Mouse (Mus musculus) gastrocnemius, postnatal 10 days (tissue): ENCODE measurements around the gene Ttc28. TPM values are rescaled to one million over a fixed set of nuclear protein-coding genes. Genes with fewer than 3 reads are reported as not detected.
"Not testable (repeated sequence)": the region's sequence is repeated elsewhere in the genome, so short reads cannot be mapped to it uniquely, and the experiment has no call there.

Experiments used
- DNase-seq: peaks from one replicate; pipeline ENCODE4 v3.0.0; 2021; ENCODE audit warnings: mixed read lengths
- long read RNA-seq, 2 experiments: library from polyadenylated mRNA; stranded (forward); transcript quantifications; one replicate each; pipeline ENCODE4 v2.0.0; 2021
- total RNA-seq, 2 experiments: library from RNA; stranded (reverse); gene quantifications; 2 replicates each; pipeline ENCODE4 v1.2.3; 2021

Gene Ttc28
- 10 to 100 TPM; 24.5 to 25.2 TPM for total RNA-seq
- long read RNA-seq, experiment 1, full-length matches to known transcripts, result 2 of 13 reads
- long read RNA-seq, experiment 1, partial matches to known transcripts, result 5 of 13 reads
- long read RNA-seq, experiment 1, other reads (novel, unspliced or antisense), result 6 of 13 reads
- long read RNA-seq, experiment 2, full-length matches to known transcripts, result 1 of 10 reads
- long read RNA-seq, experiment 2, partial matches to known transcripts, result 5 of 10 reads
- long read RNA-seq, experiment 2, other reads (novel, unspliced or antisense), result 4 of 10 reads

DNA sequence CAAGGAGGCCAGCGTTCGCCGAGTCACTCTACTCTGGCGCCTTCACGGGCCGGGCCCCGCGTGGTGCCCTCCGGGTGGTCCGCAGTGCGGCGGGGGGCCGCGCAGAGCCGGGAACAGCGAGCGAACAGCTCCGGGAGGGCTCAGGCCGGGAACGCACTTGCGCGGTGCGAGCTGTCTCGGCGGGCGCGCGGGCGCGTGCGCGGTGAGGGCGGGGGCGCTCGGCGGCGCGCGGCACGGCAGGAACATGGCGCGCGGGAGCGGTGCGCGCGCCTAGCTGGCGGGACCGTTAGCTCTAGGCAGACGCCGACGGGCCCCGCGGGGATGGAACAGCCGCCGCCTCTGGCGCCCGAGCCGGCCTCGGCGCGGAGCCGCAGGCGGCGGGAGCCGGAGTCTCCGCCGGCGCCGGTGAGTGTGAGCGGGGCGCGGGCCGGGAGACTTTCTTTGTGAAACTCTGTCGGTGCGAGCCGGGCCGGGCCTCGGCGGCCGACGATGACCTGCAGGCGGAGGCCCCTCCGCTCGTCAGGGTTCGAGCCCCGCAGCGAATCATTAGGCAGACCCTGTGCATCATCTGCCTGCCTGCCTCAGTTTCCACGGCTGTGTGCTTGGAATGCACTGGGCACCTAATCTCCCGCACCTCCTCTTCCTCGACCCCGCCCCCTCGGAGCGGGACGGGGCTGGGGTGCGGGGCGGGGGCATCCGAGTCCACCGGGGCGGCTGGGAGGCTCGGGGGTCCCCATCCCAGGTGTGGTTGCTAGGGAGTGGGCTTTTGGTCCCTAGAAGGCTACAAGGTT lies at the start of gene Ttc28:
Gene Ttc28, plus strand, starts transcription at position 220 of the 791 bp plus-strand sequence.
- DNase-seq, result peak; percentile 93

DNA sequence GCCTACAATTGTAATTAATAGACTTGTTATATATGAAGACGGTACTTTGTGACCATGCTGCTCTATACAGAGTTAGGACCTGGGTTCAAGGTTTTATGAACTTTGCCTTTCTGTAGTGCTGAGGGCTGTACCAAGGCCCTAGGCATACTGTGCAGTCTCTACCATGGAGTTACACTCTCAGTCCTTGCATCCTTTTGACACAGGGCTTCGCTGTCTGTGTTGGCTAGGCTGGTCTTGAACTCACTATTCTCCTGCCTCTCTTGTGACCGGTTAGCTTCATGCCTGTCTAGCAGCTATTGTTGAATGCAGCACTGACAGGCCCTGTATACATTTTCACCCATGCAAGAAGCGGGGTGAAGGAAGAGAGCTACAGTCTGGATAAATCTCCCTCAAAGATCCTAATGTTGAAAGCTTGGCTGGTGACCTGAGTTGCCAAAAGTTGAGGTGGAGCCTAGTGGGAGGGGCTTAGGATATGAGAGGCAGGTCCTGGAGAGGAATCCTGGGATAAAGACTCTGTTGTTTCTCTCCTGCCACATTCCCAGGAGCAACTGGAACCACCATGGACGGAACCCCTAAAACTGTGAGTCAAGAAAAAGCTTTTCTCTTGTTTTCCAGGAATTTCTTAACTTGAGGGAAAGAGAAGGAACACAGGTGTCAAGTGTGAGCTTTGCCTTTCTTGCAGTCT lies 48.4 kb upstream of the Ttc28 start:
- DNase-seq, result no peak

DNA sequence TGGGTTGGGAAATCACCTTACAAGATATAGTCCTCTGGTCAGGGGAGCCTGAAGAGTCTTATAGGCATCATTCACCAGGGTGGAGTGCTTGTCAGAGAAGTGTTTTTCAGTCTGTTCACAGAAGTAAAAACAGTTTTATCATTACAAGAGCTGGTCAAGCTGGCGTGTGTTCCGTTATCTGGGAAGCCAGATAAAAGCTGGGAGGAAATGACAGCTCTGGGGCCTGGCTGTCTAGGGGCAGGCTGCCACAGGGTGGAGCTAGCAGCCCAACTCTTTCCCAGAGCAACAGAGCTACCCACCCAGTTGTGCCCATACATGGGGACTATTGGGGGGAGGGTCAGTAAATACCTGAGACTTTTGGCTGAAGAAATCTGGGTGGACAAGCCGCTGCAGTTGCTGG lies 43.6 kb upstream of the Ttc28 start:
- DNase-seq, result peak; percentile 48

DNA sequence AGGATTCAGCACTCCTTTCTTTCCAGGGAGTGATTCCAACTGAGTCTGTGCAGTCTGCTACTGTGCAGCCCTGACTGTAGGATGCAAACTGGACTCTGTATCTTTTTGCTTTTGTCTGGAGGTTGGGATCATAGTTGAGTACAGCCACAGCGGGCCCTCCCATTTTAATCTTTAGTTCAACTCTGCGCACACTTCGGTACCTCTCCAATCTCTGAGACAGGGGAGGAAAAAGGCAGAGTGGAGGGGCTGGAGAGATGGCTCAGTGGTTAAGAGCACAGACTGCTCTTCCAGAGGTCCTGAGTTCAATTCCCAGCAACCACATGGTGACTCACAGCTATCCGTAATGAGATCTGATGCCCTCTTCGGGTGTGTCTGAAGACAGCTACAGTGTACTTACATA lies 41.6 kb upstream of the Ttc28 start:
- not testable (repeated sequence) for DNase-seq

DNA sequence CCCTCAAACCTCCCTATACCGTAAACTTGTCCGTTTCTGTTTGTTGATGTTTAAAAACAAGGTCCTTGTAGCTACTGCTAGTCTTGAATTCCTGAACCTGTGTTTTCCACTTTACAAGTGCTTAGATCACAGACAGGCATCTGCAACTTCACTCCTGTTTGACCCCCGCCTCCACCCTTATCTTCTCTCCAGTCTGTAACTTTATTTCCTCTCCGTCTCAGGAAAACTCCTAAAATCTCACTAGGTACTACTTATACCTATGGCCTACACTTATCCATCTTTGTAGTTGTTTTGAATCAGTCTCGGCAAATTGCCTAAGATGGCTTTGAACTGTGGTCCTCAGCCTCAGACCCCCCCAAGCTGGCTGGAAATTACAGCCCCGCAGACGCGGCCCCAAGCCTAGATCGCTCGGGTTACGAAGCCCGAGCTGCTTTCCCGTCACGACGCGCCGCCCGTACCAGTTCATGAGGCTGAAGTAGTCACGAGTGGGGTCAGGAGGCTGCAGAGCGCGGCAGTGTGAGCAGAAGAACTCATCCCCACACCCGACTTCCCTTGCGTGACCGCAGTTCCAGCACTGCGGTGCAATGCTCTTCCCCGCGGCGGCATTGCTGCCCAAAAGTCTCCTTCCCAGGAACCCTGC lies 40.4 kb upstream of the Ttc28 start:
- no peak for DNase-seq

DNA sequence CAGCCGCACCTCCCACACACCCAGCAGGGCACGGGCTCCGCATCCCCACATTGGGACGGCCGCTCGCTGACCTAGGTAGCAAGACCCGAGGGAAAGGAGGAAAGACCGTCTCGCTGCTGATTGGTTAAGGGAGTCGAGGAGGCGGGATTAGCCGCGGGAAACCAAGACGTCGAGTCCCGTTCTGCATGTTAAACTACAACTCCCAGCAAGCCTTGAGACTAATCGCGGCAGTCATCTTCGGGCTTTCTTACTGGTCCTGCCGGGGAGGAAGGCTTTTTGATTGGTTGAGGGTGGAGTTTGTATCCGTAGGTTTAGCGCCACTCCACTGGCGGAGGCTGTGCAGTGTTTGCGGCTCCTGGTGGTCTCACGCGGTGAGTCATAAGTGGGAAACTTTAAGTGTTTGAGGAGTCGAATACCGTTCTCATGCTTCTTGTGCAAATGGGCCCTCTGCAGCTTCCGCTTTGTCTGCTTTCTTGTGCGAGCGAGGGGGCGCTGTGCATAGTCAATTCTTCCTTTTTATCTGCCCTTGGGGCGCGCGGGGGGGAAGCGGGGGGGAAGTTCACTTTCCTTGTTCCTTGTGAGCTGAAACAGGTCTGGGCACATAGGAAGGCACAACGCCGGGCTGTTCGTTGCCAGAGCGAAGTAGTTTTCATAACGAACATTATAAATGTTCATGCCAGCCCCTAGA lies 39.8 kb upstream of the Ttc28 start, which contains the start of the genes Hscb and Chek2:
Gene Hscb, minus strand, starts transcription at position 100 of the 688 bp plus-strand sequence.
Gene Chek2, plus strand, starts transcription at position 302 of the 688 bp plus-strand sequence.
- peak; percentile 91 for DNase-seq

DNA sequence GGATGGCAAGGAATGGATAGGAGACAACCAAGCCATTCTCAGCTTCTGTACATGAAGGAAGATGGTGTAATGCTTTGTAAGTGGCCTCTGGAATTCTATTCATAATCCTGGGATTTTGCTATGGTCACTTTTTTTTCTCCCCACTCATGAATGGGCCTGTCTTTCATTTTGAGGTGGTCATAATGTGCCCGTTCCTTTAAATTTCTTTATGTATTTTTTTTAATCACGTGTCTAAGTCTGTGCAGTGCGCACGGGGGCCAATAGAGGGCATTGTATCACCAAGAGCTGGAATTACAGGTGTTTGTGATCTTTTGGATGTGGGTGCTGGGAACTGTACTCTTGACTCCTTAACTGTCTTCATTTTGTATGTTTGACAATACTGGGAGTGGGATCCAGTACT lies 39.1 kb upstream of the Ttc28 start:
- DNase-seq, result peak; percentile 31

DNA sequence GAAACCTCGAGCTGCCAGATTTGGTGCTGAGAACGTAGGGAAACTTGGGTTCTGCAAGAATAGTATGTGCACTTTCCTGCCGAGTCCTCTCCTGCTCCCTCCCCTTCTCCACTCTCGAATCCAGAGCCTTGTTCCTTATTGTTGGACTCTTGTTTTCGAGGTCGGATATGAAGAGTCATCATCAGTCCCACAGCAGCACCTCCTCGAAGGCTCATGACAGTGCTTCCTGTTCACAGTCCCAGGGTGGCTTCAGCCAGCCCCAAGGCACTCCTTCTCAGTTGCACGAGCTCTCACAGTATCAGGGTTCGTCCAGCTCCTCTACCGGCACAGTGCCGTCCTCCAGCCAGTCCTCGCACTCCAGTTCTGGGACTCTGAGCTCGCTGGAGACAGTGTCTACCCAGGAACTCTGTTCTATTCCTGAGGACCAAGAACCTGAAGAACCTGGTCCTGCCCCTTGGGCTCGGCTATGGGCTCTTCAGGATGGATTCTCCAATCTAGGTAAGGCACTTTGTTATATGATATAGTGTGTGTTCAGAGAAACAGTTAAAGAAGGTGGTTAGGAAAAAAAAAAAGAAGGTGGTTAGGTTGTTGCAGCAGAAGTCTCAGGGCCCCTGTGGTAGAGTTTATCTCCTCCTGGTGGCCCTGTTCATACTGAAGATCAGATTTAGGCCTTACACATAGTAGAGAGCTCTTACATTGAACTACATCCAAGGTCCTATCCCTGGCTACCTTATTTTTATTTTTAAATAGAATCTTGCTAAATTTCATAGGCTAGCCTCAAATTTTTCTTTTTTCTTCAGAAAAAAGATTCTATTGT lies 38.3 kb upstream of the Ttc28 start:
- DNase-seq, result no peak

DNA sequence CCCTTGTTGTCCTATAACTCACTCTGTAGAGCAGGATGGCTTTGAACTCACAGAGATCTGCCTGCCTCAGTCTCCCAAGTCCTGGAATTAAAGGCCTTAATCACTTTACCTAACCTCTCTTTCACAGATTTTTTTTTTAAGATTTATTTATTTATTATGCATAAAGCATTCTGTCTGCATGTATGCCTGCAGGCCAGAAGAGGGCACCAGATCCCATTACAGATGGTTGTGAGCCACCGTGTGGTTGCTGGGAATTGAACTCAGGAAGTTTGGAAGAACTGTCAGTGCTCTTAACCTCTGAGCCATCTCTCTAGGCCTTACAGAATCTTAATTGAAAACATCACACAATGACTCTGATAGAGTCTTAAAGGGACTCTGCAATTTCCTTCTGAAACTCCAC lies 26.6 kb upstream of the Ttc28 start:
- DNase-seq, result no peak

DNA sequence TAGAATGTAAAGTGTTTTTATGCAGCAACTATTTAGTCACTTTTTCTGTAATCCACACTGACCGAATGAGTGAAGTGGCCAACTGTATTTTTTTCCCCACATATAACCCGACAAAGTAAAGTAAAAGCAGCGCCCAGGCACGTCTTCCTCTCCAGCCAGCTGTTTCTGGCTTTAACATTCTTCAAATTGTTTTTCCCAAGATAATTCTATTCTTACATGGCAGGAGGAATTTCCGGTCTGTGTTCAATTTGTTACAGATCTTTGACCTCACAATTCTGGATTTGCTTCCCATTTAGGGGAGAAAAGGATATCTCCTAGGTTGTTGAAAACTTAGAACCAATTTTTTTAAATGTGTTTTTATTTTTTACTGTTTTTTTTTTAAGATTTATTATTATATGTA lies 22.5 kb upstream of the Ttc28 start:
- no peak for DNase-seq

DNA sequence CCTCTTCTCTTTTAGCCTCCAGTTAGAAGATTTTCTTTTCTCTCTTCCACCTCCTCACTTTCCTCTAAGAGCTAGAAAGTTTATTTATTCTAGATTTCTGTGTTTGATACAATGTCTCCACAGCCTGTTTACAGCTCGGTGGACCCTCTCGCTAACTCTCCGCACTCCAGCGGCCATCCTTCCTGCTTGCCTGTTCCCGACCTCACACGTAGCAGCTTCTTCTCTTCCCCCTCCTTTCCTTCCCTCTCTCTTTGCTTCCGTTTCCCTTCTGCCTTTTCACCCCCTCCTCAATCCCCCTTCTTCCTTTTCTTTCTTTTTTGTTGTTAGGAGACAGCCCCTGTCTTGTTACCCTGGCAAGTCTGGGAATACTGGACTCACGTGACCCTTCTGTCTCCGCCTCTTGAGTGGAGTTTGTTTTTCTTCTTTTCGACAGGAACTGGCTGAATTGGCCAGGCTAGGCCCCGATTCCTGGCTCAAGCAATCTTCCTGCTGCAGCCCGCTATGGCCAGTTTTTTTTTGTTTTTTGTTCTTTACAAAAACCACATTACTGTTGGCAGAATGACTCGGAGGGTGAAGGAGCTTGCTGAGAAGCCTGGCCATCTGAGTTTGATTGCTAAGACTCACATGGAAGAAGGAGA lies 20.5 kb upstream of the Ttc28 start:
- peak; percentile 32 for DNase-seq

DNA sequence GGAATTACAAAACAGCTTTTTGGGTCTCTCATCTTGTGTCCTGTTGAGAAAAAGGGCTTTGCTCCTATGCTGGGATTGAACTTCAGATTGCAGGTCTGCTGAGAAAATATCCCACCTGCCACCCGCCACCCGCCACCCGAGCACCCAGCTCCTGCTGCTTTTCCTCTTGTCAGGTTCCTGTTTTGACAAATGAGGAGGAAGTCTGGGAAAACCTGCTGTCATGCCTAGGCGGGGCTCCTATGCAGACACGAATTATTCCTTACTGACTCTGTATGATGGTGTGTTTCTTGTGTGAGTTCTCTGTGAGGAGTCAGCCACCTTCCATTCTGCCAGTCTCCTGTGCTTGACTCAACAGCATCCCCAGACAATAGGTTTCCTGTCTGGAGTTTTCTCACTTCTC lies 19.2 kb upstream of the Ttc28 start:
- no peak for DNase-seq

DNA sequence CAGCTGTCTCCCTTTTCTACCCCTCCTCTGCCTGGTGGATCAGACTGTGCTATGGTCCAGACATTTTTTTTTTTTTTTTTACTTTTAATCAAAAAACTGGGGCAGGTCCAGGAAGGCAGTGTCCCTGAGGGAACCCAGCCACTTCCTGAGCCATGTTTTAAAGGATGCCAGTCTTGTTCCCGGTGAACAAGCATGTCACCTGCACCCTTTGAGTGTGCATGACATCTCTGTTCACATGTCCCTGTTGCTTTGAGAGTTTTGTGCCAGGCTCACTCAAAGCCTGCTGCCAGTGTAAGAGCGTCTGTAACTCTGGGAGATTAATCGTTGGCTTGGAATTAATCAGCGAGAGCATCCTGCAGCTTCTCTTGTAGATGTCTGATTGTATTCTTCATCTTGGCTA lies 11.1 kb upstream of the Ttc28 start:
- no peak for DNase-seq

DNA sequence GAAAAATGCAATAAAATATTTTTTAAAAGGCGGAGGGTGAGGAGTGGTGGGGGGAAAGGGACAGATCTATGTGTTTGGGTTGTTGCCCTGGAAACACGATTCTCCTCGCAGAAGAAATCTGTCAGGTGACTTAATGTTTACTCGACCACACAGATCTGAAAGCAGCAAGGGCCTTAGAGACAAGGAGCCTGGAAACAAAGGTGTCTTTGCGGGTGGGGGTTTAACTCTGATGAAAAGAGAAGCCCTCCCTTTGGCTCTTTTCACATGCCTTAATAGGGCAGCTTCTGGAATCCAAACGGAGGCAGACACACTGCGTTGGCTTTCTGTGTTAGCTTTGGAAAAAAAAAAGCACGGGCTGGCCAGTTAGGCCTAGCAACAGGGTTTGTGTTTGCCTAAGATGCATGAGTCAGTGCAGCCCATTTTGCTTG lies 10.3 kb upstream of the Ttc28 start:
- no peak for DNase-seq

DNA sequence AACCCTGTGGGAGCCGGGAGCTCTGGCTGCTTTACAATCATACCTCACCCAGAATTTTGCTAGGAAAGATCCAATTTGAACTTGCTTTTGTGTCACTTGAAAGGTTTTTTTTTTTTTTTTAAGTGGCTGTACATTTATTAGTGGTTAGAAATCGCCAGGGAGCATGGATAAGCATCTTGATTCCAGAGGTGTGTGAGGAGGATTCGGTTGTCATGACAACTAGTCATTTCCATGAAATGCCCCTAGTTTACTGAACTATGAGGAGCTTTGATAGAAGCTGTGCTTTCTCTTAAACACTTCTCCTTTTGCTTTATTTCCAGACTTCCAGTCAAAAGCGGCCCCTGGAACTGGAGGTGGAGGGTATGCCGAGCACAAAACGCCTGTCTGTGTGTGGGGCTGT lies 6.4 kb upstream of the Ttc28 start:
- no peak for DNase-seq

DNA sequence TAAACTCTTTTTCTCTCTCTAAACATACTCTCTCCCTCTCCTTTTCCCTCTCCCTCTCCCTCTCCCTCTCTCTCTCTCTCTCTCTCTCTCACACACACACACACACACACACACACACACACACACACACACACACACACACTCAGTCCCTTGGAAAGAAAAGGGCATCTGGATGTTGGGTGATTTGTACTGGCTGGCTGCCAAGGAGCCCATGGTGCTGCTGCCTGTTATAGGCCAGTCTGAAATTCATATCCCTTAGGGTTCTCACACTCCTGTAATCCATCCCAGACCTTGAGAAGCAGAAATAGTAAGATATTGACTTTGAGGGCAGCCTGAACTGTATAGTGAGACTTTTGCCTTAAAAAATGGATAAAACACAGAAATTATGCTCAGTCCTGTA lies 4.9 kb upstream of the Ttc28 start:
- peak; percentile 23 for DNase-seq

DNA sequence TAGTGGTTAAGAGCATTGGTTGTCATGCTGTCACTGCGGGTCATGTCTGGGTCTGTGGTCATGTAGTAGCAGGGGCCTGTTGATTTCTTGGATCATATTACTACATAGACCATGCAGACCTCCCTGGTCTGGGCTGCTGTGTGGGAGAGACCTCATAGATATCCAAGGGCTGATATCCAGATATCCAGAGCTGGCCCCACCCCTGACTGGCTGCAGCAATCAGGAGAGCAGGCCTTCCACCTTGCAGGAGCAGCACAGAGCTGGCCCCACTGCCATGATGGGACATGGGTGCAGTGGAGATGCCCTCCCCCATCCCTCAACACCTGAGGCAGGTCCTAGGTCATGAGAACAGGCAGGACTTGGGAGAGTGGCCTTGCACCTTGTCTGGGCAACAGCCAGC lies 4.3 kb upstream of the Ttc28 start:
- DNase-seq, result no peak

DNA sequence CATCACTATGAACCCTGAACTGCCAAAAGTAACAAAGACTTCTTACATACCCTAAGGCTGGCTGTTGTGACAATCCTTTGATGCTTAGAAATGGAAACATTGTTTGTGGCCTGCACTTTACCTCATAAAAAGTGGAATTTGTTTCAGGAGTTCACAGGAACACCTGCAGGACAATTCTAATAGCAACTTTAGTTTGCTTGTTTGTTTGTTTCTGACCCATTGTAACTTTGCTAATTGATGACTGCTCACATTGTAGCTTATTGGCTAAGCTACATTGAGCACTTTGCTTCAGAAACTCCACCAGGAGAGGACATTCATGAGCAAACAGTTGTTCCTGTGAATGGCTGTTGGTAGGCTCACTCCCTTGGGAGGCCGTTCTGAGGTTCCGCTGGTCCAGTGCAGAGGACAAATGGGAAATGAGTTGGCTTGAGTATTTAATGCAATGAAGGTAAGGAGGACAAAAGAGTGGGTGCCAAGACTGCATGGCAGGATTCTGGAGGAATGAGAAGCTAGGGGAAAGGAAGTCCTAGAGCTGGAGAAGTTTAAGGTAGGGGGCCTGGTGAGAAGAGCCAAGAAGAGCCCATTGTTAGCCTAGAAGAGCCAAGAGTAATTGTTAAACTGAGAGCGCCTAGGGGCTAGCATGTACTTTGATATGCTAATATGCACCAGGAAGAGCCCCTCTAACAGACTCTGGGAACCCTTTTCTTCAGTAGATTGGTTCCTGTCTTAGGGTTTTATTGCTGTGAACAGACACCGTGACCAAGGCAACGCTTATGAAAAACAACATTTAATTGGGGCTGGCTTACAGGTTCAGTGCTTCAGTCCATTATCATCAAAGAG lies 1.7 kb upstream of the Ttc28 start:
- DNase-seq, result no peak

DNA sequence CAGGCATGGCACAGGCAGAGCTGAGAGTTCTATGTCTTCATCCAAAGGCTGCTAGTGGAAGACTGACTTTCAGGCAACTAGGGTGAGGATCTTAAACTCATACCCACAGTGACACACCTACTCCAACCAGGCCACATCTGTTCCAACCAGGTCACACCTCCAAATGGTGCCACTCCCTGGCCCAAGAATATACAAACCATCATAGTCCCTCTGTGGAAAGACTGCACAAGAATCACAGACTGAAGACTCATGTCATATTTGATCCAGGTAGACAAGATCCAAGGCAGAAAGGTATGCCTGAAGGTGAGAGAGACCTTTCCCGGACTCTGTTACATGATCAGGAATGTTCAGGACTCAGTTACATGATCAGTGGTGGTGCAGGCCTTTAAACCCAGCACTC lies 1.1 kb upstream of the Ttc28 start:
- DNase-seq, result not testable (repeated sequence)

DNA sequence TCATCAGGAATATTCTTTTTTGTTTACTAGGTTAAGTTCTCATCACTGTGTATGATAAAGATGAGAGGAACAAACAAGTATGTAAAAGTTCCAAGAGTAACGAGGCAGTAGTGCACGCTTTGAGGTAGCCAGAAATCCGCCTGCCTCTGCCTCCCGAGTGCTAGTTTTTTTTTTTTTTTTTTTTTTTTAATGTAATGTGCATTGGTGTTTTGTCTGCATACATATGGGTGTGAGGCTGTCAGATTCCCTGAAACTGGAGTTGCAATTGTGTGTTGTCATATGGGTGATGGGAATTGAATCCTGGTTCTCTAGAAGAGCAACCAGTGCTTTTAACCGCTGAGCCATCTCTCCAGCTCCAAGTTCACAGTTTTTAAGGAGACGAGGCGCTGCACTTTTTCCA lies 561 bp upstream of the Ttc28 start:
- DNase-seq, result no peak
